Mouse (Mus musculus) T-cell, adult 2 months (primary cell): Measurements from ENCODE around the gene 2900011O08Rik.
"Not testable (repeated sequence)": the region's sequence is repeated elsewhere in the genome, so short reads cannot be mapped to it uniquely, and the experiment has no call there.

Source experiments
- DNase-seq: peaks from one replicate; pipeline ENCODE4 v3.0.0; 2022; ENCODE audit warnings: low spot score

Gene 2900011O08Rik

DNA sequence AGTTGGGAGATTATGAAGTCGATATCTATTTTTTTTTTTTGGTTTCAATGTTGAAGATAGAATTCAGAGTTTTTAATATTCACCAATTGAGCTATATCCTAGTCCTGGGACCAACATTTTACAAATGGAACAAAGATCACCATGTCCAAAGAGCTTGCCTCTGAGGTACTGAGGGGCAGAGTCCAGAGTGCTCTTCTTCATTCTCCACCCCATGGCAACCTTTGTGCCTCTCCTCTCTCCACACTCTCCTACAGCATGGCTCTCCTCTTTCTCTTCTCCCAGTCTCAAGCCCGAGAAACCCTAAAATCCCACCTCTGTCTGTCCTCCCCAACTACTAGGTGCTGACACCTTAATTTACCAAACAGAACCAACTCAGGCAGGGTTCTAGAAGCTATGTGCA is 18.3 kb downstream of the 2900011O08Rik start:
- DNase-seq: no peak

DNA sequence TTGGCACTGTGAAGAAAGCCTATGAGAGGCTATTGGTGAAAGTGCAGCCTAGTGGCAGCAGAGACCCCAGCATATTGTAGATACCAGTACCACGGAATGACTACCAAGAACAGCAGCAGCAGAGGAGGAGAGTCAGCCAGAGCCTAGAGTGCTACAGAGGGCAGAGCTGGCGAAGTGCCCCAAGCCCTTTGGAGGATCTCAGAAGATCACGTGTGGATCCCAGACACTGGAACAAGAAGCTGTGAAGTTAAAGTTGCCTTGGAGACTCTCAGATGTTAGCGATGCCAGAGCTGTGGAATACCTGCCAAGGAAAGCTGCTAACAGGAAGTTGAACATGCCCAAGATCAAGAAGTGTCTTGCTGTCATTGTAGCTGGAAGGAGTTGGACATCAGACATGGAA is 18.9 kb downstream of the 2900011O08Rik start:
- no peak for DNase-seq

DNA sequence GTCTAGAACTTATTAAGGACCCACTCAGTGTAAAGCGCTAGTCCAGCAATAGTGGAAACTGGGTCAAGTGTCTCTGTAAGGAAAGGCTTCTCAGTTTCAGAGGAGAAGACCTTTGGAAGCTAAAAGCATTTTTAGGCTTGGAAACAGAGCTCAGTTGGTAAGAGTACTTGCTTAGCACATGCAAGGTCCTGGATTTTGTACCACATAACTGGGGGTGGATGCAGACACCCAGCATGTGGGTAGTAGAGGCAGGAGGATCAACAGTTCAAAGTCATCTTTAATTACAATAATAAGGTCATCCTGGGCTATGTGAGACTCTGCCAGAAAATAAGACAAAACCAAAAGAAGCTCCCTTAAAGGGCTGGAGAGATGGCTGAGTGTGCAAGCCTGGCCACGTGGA is 21.7 kb downstream of the 2900011O08Rik start:
- no peak for DNase-seq

DNA sequence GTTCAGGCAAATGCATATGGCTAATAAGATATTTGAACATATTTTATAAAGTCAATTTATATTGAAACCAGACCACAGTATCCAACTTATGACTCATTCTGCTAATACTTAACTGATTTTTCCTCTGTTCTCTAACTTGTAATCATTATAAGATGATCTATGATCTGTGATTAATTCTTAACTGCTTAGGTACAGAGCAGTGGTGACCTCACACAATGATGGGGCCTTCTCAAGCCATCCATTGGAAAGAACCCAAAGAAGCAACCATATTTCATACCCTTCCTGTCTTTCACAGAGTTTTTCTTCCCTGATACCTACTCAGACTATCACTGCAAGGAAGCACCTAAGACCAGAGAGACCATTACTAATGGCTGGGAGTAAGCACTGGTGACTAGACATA is 22.3 kb downstream of the 2900011O08Rik start:
- no peak for DNase-seq

DNA sequence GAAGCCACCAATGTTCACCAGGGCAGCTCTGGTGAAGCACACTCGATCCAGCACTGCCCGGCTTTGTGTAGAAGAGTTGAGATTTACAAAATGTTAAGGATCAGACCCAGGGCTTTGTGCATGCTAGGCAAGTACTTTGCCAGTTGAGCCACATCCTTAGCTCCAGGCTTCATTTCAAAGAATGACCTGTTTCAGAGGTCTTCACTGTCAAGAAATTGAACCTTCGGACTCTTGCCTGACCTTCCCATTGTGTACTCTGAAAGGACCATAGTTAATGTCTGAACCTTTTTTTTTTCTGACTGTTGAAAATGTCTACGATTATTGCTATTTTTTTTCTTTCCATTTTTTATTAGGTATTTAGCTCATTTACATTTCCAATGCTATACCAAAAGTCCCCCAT is 23.6 kb downstream of the 2900011O08Rik start:
- DNase-seq: no peak

DNA sequence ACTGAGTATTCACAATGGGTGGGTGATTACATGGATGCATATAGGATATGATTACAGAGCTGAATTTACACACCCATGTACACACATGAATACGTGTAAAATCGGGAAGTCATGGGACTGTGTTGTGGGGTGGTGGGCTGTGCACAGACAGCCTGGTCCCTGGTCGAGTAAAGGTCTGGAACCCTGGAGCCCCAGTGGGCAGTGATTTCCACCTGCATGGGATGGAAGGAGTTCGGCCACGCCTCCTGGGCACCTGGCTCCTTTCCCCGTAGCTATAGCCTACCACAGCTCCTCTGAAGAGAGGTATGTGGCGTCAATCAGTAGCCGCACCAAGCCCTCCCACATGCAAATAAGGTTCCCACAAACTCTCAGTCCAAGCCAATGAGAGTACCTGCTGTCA is 30.9 kb downstream of the 2900011O08Rik start:
- no peak for DNase-seq

GRCm38 (mm10) chr16:14021166-14021822 is 34.9 kb downstream of the 2900011O08Rik start:
- no peak for DNase-seq

DNA sequence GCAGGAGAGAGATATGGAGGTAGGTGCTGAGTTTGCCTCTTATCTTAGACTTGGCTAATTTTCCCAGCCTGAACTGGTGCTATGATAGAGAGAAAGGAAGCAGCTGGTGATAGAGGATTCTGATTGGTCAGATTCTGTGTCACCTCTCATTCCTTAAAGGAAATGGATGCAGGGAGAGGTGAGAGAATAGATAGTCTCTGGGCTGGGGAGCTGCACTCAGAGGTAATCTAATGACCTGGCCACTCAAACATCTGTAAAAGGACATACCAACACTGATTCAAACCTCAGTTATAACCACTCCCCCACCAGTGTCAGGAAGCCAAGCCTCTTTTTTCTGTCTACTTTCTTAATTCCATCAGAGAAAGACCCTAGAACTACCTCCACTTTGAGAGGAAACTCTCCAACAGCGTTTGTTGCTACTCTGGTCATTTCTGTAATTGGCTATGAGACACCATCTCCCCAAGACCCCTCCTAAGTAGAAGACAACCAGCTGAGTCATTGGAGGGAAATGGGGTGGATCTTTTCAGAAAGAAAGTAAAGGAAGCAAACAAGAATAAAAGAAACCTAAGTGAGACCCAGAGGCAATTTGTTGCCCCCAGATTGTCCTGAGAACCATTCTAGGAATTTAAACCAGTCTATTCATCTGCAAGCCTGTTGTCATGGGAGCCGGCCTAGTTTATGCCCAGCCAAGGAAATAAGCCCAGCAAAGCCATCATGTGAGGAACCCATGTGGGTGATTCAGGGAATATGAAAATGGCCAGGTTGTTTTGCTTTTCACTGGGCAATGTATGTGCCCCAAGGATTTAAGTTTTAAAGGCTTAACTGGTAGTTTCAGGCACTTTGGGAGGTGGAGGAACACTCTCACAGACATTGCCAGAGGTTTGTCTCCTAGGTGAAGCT is 38.9 kb downstream of the 2900011O08Rik start:
- DNase-seq: no peak

- DNase-seq: no peak
These were observed 42.7 kb downstream of the 2900011O08Rik start for GRCm38 (mm10) chr16:14029072-14029471.

DNA sequence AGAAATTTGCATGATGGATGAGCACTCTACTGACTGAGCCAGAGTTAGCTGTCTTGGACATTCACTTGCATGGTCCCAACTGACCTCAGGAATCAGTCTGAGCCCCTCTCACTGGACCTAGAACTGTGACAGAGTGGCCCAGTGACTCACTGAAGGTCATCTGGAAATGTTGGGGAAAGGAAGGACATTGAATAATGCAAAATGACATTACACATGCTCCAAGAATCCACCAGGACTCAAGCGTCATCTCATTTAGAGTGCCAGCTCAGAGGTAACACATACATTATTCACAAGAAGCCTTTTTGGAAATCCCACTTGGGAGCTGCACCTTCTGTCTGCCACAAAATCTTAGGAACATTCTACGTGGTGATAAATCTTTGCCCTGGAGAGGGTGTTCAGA is 43.4 kb downstream of the 2900011O08Rik start:
- DNase-seq: no peak

DNA sequence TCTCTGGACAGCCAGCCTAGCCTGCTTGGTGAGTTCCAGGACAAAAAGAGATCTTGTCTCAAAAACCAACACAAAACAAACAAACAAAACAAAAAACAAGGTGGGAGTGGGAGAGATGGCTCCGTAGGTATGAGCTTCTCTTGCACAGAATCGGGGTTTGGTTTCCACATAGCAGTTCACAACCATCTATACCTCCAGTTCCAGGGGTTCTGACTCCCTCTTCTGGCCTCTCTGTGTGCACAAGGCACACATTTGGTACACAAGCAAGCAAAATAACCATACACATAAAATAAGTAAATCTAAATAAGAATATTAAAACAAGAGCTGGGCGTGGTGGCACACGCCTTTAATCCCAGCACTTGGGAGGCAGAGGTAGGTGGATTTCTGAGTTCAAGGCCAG is 44.2 kb downstream of the 2900011O08Rik start:
- DNase-seq: no peak

DNA sequence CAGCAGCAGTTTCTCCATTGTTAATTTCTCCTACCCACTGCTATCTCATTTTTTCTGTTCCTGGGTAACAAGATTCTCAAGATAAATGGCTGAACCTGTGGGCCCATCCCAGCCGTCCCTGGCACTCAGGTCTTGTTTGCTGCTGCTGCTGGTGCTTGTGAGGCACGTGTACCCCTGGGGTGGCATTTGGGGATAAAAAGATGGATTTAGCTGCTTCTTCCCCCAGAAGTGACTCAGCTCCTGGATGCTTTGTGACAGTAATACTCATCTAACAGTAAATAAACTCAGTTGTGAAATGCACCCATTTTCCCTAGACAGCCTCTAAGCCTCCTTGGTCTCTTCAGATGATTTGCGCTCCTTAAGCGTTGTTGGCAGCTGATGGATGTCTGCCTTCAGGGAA is 46.7 kb downstream of the 2900011O08Rik start:
- no peak for DNase-seq

DNA sequence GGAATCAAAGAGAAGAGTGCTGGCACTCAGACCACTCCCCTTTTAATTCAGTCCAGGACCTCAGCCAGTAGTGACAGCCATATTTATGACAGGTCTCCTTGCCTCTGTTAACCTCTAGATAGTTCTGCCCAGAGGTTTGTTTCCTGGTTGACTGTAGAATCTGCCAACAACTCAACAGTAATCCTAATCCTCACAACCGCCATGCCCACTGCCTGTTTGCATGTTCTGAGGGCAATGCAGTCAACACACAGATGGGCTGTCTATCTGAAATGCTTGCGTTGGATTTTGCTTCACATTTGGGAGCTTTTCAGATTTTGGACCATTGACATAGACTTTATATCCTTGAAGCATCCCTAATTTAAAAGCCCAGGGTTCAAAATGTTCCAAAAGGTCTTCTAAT is 56.0 kb downstream of the 2900011O08Rik start:
- no peak for DNase-seq

DNA sequence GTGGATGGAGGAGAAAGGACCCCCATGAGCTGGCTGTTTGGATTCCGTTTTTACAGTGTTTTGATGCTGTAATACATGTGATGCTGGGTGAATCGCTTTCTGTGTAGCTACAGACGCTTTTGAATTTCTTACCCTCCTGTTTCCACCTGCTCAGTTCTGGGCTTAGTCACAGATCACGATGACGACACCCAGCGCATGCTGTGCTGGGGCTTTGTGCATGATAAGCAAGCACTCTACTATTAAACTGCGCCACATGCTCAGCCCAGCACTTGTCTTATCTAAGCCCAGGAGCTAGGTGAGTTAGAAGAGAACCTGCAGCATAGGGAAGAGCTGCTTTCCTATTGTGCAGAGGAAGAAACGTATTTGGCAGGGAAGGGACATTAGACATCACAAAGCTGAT is 58.3 kb downstream of the 2900011O08Rik start:
- no peak for DNase-seq

DNA sequence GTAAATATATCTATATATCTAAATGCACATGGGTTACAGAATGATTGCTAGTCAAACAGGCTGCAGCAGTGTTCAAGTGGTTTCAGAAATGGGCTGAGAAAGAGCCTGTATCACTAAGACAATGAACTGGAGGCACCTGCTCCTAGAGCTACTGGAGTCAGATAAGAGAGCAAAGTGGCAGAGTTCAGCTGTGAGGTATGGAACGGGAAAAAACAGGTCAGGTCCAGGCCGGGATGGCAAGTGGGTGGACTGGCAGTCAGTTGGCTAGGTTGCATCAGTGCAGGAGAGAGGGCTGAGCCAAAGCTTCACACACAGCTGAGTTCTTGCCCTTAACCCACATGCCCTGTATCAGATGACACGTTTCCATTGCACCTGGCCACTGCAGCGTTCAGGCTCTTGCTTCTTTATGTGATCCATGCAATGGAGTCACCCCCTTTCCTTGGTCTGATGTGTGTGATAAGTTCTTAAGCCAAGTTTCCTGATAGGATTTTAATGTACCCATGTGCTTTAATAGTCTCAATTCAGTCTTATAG is 59.9 kb downstream of the 2900011O08Rik start:
- DNase-seq: no peak

DNA sequence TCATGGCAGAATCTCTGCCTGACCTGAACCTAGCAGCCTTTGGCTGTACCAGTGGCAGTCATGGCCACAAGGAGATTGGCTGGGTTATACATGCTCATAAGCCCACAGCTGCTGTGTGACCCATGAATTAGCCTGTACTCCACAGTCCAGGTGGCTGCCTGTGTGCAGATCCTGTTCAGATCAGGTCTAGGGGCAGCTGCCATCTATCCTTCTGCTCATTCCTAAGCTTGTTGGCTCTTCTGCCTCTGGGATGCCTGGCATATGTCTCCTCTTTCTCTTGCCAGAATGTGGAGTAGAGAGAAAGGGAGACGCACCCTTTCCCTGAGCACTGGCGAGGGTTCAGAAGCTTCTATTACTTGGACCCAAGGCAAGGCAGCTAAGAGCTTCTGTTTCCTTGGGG is 65.8 kb downstream of the 2900011O08Rik start:
- DNase-seq: no peak

DNA sequence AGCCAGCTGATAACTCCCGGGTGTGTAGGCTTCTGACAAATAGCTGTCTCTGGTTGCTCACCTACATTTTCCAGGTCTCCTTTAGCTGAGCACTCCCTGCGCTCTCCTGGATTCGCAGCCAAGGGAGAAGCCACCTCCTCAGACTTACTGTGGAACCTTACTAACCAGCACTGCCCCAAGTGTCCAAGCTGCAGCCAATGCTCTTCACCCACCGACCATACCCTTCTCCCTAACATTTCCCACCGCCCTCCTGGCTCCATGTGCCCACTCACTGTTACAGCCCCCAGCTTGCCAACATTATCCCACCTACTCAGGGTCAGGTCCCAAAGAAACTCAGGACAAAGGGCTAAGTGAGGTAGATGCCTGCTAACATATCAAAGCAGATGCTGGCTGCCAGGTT is 66.7 kb downstream of the 2900011O08Rik start:
- no peak for DNase-seq

GRCm38 (mm10) chr16:14055271-14055670 is 68.9 kb downstream of the 2900011O08Rik start:
- DNase-seq: no peak

DNA sequence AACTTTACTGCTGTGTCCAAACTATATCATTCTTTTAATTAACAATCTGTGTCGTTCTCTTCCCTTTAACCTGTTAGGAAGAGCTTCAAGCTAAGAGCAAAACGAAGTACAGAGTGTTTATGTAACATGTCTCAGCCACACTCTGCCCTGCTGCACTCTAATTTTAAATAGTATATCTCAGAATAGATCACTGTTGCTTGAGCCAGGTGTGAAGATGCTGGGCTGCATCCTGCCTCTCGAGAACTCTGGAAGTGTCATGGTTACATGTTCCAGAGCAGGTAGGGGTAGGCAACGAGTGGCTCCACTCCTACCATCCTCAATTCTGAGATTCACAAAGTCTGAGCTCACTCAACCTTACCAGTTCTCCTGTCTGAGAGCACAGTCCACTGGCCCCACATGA is 70.3 kb downstream of the 2900011O08Rik start:
- no peak for DNase-seq

DNA sequence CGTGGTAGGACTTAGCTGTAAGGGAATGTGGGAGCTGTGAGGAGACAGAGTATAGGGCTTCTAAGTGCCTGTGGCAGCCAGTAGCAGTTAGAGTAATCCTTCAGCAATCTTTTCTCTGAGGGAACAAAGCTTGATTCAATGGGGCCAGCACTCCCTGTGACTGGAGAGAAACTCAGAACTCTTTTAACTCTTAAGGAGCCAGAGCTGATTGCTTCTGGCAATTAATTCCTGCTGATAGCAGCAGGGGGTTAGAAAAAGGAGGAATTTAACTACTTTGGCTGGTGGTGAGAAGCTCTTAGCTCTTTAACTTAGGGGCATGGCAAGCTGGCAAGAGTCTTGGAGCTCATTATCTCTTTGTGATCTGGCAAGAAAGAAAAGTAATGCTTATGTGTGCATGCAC is 72.1 kb downstream of the 2900011O08Rik start:
- no peak for DNase-seq

- no peak for DNase-seq
These were observed 72.9 kb downstream of the 2900011O08Rik start for GRCm38 (mm10) chr16:14059118-14059854.

- DNase-seq: no peak
These were observed 73.5 kb downstream of the 2900011O08Rik start for GRCm38 (mm10) chr16:14059869-14060268.

DNA sequence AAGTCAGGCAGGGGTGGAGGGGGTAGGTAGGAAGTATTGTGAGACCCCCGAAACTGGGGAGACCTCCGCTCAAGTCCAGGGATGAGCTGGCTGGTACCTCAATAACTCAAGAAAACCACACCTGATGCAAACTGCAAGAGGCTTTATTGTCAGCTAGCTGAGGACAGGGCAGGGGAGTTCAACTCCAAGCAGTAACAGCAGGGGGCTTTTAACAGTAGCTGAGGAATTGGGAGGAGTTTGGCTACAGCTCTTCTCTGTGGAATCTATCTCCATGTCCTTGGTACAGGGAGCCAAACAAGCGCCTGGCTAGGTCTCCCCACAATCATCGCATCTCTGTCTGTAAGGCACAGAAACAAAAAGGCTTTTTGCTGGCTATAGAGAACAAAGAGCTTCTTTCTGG is 80.2 kb downstream of the 2900011O08Rik start:
- not testable (repeated sequence) for DNase-seq
